Mouse (Mus musculus): Measurements from ENCODE around the gene Fam32a. TPM values are rescaled to one million over a fixed set of nuclear protein-coding genes. Genes with fewer than 3 reads are reported as not detected.

Fam32a gene
- polyA plus RNA-seq (2012), result 51.6 and 61.8 TPM in 2 replicates

GRCm38 (mm10) chr8:72219541-72220363 lies at the start of gene Fam32a:
TSS of gene Fam32a (plus strand) at chr8:72219730.

GRCm38 (mm10) chr8:72189417-72190214 lies 29.9 kb upstream of the Fam32a start, which contains the start of gene Hsh2d:
TSS of gene Hsh2d (plus strand) at chr8:72189638.

GRCm38 (mm10) chr8:72212751-72213150 lies 6.8 kb upstream of the Fam32a start, which contains the start of gene Cib3:
TSS of gene Cib3 (minus strand) at chr8:72212837.

GRCm38 (mm10) chr8:72213536-72213935 lies 6.0 kb upstream of the Fam32a start, which contains the start of gene Gm11034:
TSS of gene Gm11034 (minus strand) at chr8:72213636.

GRCm38 (mm10) chr8:72239499-72240402 lies 20.2 kb downstream of the Fam32a start, which contains the start of gene Ap1m1:
TSS of gene Ap1m1 (plus strand) at chr8:72240018.

Other genes with a start within 250 kb of the Fam32a start
- 7.4 and 26.9 TPM in 2 replicates for gene Cyp4f18, start 210.1 kb upstream of the Fam32a start, polyA plus RNA-seq (2012)
- gene Olfr372, start 178.5 kb upstream of the Fam32a start, polyA plus RNA-seq (2012), result not detected in 2 replicates
- gene Olfr373, start 136.6 kb upstream of the Fam32a start, polyA plus RNA-seq (2012), result not detected in 2 replicates
- gene Olfr374, start 112.7 kb upstream of the Fam32a start, polyA plus RNA-seq (2012), result not detected in 2 replicates
- gene Tpm4, start 84.8 kb upstream of the Fam32a start, polyA plus RNA-seq (2012), result 47.3 and 53.0 TPM in 2 replicates
- gene Rab8a, start 58.5 kb upstream of the Fam32a start, polyA plus RNA-seq (2012), result 33.3 and 39.4 TPM in 2 replicates
- 6.7 TPM in 2 replicates for gene Hsh2d, start 30.1 kb upstream of the Fam32a start, polyA plus RNA-seq (2012)
- gene Cib3, start 6.9 kb upstream of the Fam32a start, polyA plus RNA-seq (2012), result 0.43 TPM in 1 of 2 replicates, not detected in the other
- gene Gm11034, start 6.1 kb upstream of the Fam32a start, polyA plus RNA-seq (2012), result not detected in 2 replicates
- gene Ap1m1, start 20.3 kb downstream of the Fam32a start, polyA plus RNA-seq (2012), result 165 and 171 TPM in 2 replicates
- gene Gm10282, start 85.5 kb downstream of the Fam32a start, polyA plus RNA-seq (2012), result 111 and 150 TPM in 2 replicates
- 193 and 400 TPM in 2 replicates for gene Klf2, start 99.3 kb downstream of the Fam32a start, polyA plus RNA-seq (2012)
- 17.5 and 21.0 TPM in 2 replicates for gene Eps15l1, start 201.7 kb downstream of the Fam32a start, polyA plus RNA-seq (2012)
- gene Calr3, start 224.1 kb downstream of the Fam32a start, polyA plus RNA-seq (2012), result 0.35 TPM in 1 of 2 replicates, not detected in the other
- gene 1700030K09Rik, start 224.2 kb downstream of the Fam32a start, polyA plus RNA-seq (2012), result 1.7 and 2.5 TPM in 2 replicates

Data from megakaryocyte-erythroid progenitor cell, adult 5 weeks (primary cell).